Mouse (Mus musculus): ENCODE measurements at regions not wholly inside any gene's neighbourhood (a gene's known extent, or its start where the extent isn't known, plus 50 kb on each side); places are given as distances from the start of the nearest gene placed in this dataset.

DNA sequence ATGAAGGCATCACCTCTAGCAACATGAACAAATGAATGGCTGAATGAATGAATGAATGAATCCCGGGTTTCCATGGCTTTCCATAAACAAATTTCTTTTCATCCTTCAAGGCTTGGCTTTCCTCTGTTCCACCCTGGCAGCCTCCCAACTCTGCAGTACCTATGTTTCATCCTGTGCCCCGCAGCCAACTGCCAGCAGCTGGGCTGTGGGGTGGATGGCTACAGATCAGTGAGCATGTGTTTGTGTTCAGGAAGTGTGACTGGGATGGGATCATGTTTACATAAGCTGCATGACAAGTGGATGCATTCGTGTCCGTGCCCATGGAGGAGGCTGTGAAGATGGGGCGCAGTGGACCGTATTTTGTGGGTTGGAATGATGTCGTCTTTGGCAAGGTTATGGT is 200.5 kb upstream of the Sulf2 start:
- no peak for TF ChIP-seq CTCF (IDR thresholded peaks at IDR 0.05; ENCODE audit: insufficient read depth, low read length)
- no peak for TF ChIP-seq POLR2A (IDR thresholded peaks at IDR 0.05; ENCODE audit: borderline replicate concordance, extremely low read depth, low read depth, low read length)
